Mouse (Mus musculus) forebrain, embryonic 12.5 days (tissue): ENCODE measurements around the gene Rnf126. TPM values are rescaled to one million over a fixed set of nuclear protein-coding genes. Genes with fewer than 3 reads are reported as not detected.

Experiments
- ATAC-seq: fragments of 200-750 bp; cut with Nextera tagmentation; 2 replicates; pipeline ENCODE4 v1.8.0; 2017; ENCODE audit warnings: moderate TSS enrichment; ENCODE audit not compliant: low FRiP score
- H3K27ac ChIP-seq: fragments of 300-500 bp; sonication (generic); 2 replicates; pipeline ENCODE4 v1.5.1; 2016; ENCODE audit warnings: mild to moderate bottlenecking
- H3K27me3 ChIP-seq: fragments of 300-500 bp; sonication (generic); 2 replicates; pipeline ENCODE4 v1.6.1; 2016; ENCODE audit warnings: mild to moderate bottlenecking
- H3K36me3 ChIP-seq: fragments of 300-500 bp; sonication (generic); replicated peaks from 2 replicates; pipeline ENCODE4 v1.6.1; 2016; ENCODE audit warnings: mild to moderate bottlenecking
- H3K4me1 ChIP-seq: fragments of 300-500 bp; sonication (generic); 2 replicates; pipeline ENCODE4 v1.6.1; 2016
- H3K4me2 ChIP-seq: fragments of 300-500 bp; sonication (generic); 2 replicates; pipeline ENCODE4 v1.6.1; 2016; ENCODE audit warnings: mild to moderate bottlenecking, moderate library complexity
- H3K4me3 ChIP-seq: fragments of 300-500 bp; sonication (generic); replicated peaks from 2 replicates; pipeline ENCODE4 v1.5.1; 2016; ENCODE audit warnings: mild to moderate bottlenecking
- H3K9ac ChIP-seq: fragments of 300-500 bp; sonication (generic); 2 replicates; pipeline ENCODE4 v1.6.1; 2016; ENCODE audit warnings: mild to moderate bottlenecking
- H3K9me3 ChIP-seq: fragments of 300-500 bp; sonication (generic); 2 replicates; pipeline ENCODE4 v1.6.1; 2016
- WGBS: fragments of 180-500 bp; shearing (Covaris S2); methylation state at CpG from one replicate; pipeline ENCODE4 v1.1.7; 2016; 5-methylcytosine and 5-hydroxymethylcytosine counted together
- polyA plus RNA-seq: library from polyadenylated mRNA; unstranded; fragments of >200 nt; fragmentation: Nextera tagmentation; extraction: Ambion mirVana; gene quantifications from 2 replicates; pipeline ENCODE4 v1.2.1, GENCODE M21; 2016

Rnf126 gene
- polyA plus RNA-seq, 1 experiment from 2014 or later, result 103 TPM

- peaks cover 71% of the 10 kb centered on the region for H3K27me3 ChIP-seq
- peak; percentile 37 for ATAC-seq
These were observed 49.8 kb downstream of the Rnf126 start for GRCm38 (mm10) chr10:79716988-79717355.

GRCm38 (mm10) chr10:79716254-79716987, 50.3 kb downstream of the Rnf126 start, which contains the start of gene Hcn2:
TSS of gene Hcn2 (plus strand) at chr10:79716634.
- Histone ChIP-seq H3K9me3 (no peaks in the 10 kb centered on the region), H3K4me3 (peak within 1 kb of the TSS; percentile 63), H3K27ac (no peak within 1 kb of the TSS), H3K4me1 (peaks cover 16% of the 10 kb centered on the region), H3K9ac (peak within 1 kb of the TSS; percentile 68), H3K36me3 (peaks cover 12% of the 10 kb centered on the region), H3K27me3 (peaks cover 71% of the 10 kb centered on the region), H3K4me2 (peak within 1 kb of the TSS; percentile 93)
- 2% methylated on average over 37 of the region's 91 CpGs for WGBS
- peak; percentile 73 for ATAC-seq

More at GRCm38 (mm10) chr10:79716988-79717355, 49.8 kb downstream of the Rnf126 start:
- H3K4me2 ChIP-seq, result peak overlapping the region; percentile 93
- peaks cover 6% of the 10 kb centered on the region; the same call in 1 of the 2 replicates for H3K36me3 ChIP-seq
- H3K9me3 ChIP-seq, result no peaks in the 10 kb centered on the region
- H3K4me1 ChIP-seq, result peaks cover 16% of the 10 kb centered on the region
- H3K4me3 ChIP-seq, result peak overlapping the region; percentile 63
- H3K27ac ChIP-seq, result no peak overlapping the region
- 1% methylated on average over 41 of the region's 44 CpGs for WGBS
- peak overlapping the region; percentile 68 for H3K9ac ChIP-seq

GRCm38 (mm10) chr10:79714996-79715395, 51.8 kb downstream of the Rnf126 start:
- Histone ChIP-seq H3K9ac (no peak overlapping the region), H3K9me3 (no peaks in the 10 kb centered on the region), H3K4me1 (peaks cover 16% of the 10 kb centered on the region), H3K27ac (no peak overlapping the region), H3K27me3 (peaks cover 62% of the 10 kb centered on the region), H3K4me3 (no peak overlapping the region), H3K4me2 (no peak overlapping the region), H3K36me3 (peaks cover 26% of the 10 kb centered on the region)
- ATAC-seq, result no peak
- 72% methylated on average over 4 of the region's 4 CpGs for WGBS

GRCm38 (mm10) chr10:79713163-79713562, 53.6 kb downstream of the Rnf126 start:
- no peaks in the 10 kb centered on the region for H3K9me3 ChIP-seq
- ATAC-seq, result no peak
- WGBS, result 33% methylated on average over 1 of the region's 1 CpGs

GRCm38 (mm10) chr10:79712499-79713126, 54.1 kb downstream of the Rnf126 start:
- H3K36me3 ChIP-seq, result peaks cover 42% of the 10 kb centered on the region
- WGBS, result 13% methylated on average over 4 of the region's 6 CpGs

More at GRCm38 (mm10) chr10:79713163-79713562, 53.6 kb downstream of the Rnf126 start:
- Histone ChIP-seq H3K9ac (no peak overlapping the region), H3K27me3 (peaks cover 44% of the 10 kb centered on the region), H3K4me3 (no peak overlapping the region), H3K4me2 (no peak overlapping the region), H3K27ac (no peak overlapping the region; the same call in 1 of the 2 replicates), H3K36me3 (peaks cover 42% of the 10 kb centered on the region), H3K4me1 (peaks cover 16% of the 10 kb centered on the region)

GRCm38 (mm10) chr10:79712029-79712428, 54.7 kb downstream of the Rnf126 start:
- Histone ChIP-seq H3K9me3 (no peaks in the 10 kb centered on the region), H3K27ac (no peak overlapping the region), H3K36me3 (peaks cover 45% of the 10 kb centered on the region), H3K27me3 (peaks cover 33% of the 10 kb centered on the region), H3K4me3 (no peak overlapping the region), H3K4me1 (peaks cover 16% of the 10 kb centered on the region), H3K4me2 (no peak overlapping the region), H3K9ac (no peak overlapping the region)
- 80% methylated on average over 1 of the region's 1 CpGs for WGBS
- ATAC-seq, result no peak

More at GRCm38 (mm10) chr10:79712499-79713126, 54.1 kb downstream of the Rnf126 start:
- Histone ChIP-seq H3K4me2 (no peak overlapping the region), H3K27ac (peak overlapping the region; percentile 42; the same call in 1 of the 2 replicates), H3K4me1 (peaks cover 16% of the 10 kb centered on the region), H3K9me3 (no peaks in the 10 kb centered on the region), H3K9ac (no peak overlapping the region), H3K27me3 (peaks cover 39% of the 10 kb centered on the region), H3K4me3 (no peak overlapping the region)
- no peak for ATAC-seq

GRCm38 (mm10) chr10:79709307-79709706, 57.4 kb downstream of the Rnf126 start:
- Histone ChIP-seq H3K9me3 (no peaks in the 10 kb centered on the region), H3K4me1 (peaks cover 33% of the 10 kb centered on the region), H3K27me3 (peaks cover 5% of the 10 kb centered on the region; the same call in 1 of the 2 replicates), H3K4me2 (no peak overlapping the region), H3K9ac (no peak overlapping the region), H3K4me3 (no peak overlapping the region), H3K36me3 (peaks cover 53% of the 10 kb centered on the region), H3K27ac (no peak overlapping the region)
- no peak for ATAC-seq
- WGBS, result 84% methylated on average over 7 of the region's 7 CpGs

- Histone ChIP-seq H3K4me1 (peaks cover 33% of the 10 kb centered on the region), H3K27me3 (no peaks in the 10 kb centered on the region), H3K4me3 (no peak overlapping the region), H3K9me3 (no peaks in the 10 kb centered on the region), H3K36me3 (peaks cover 53% of the 10 kb centered on the region), H3K27ac (no peak overlapping the region), H3K9ac (no peak overlapping the region), H3K4me2 (no peak overlapping the region)
- 93% methylated on average over 21 of the region's 21 CpGs for WGBS
- ATAC-seq, result no peak
These were observed 58.1 kb downstream of the Rnf126 start for GRCm38 (mm10) chr10:79708668-79709067.

Other genes with a start within 250 kb of the Rnf126 start
- 9.2 and 10.6 TPM in 2 replicates for gene Plpp2, start 233.2 kb downstream of the Rnf126 start, polyA plus RNA-seq
- gene Mier2, start 211.8 kb downstream of the Rnf126 start, polyA plus RNA-seq, result 69.0 and 70.6 TPM in 2 replicates
- gene Theg, start 179.6 kb downstream of the Rnf126 start, polyA plus RNA-seq, result not detected in 2 replicates
- gene C2cd4c, start 152.9 kb downstream of the Rnf126 start, polyA plus RNA-seq, result 0.05 TPM in 1 of 2 replicates, not detected in the other
- gene Shc2, start 129.0 kb downstream of the Rnf126 start, polyA plus RNA-seq, result 11.9 and 12.7 TPM in 2 replicates
- not detected in 2 replicates for gene Odf3l2, start 121.2 kb downstream of the Rnf126 start, polyA plus RNA-seq
- 0.99 and 1.0 TPM in 2 replicates for gene Madcam1, start 102.4 kb downstream of the Rnf126 start, polyA plus RNA-seq
- 61.0 and 62.5 TPM in 2 replicates for gene Tpgs1, start 97.6 kb downstream of the Rnf126 start, polyA plus RNA-seq
- gene Cdc34, start 84.8 kb downstream of the Rnf126 start, polyA plus RNA-seq, result 129 and 141 TPM in 2 replicates
- gene Gzmm, start 77.9 kb downstream of the Rnf126 start, polyA plus RNA-seq, result 1.1 and 1.6 TPM in 2 replicates
- gene Bsg, start 62.5 kb downstream of the Rnf126 start, polyA plus RNA-seq, result 474 and 500 TPM in 2 replicates
- gene Hcn2, start 50.3 kb downstream of the Rnf126 start, polyA plus RNA-seq, result 0.11 and 0.18 TPM in 2 replicates
- 43.7 and 47.6 TPM in 2 replicates for gene Polrmt, start 20.4 kb downstream of the Rnf126 start, polyA plus RNA-seq
- 0.47 and 0.68 TPM in 2 replicates for gene Fgf22, start 11.9 kb downstream of the Rnf126 start, polyA plus RNA-seq
- 0.55 and 1.0 TPM in 2 replicates for gene Fstl3, start 10.3 kb upstream of the Rnf126 start, polyA plus RNA-seq
- gene Prss57, start 24.0 kb upstream of the Rnf126 start, polyA plus RNA-seq, result 0.09 TPM in 1 of 2 replicates, not detected in the other
- 184 and 194 TPM in 2 replicates for gene Palm, start 26.6 kb upstream of the Rnf126 start, polyA plus RNA-seq
- 0.81 and 1.1 TPM in 2 replicates for gene Misp, start 54.0 kb upstream of the Rnf126 start, polyA plus RNA-seq
- gene Ptbp1, start 87.5 kb upstream of the Rnf126 start, polyA plus RNA-seq, result 223 TPM in 2 replicates
- 14.8 and 16.2 TPM in 2 replicates for gene Prtn3, start 107.5 kb upstream of the Rnf126 start, polyA plus RNA-seq
- 223 and 250 TPM in 2 replicates for gene Plppr3, start 107.7 kb upstream of the Rnf126 start, polyA plus RNA-seq
- gene Elane, start 119.3 kb upstream of the Rnf126 start, polyA plus RNA-seq, result not detected in 2 replicates
- not detected in 2 replicates for gene Cfd, start 123.9 kb upstream of the Rnf126 start, polyA plus RNA-seq
- gene Med16, start 142.0 kb upstream of the Rnf126 start, polyA plus RNA-seq, result 59.9 and 62.3 TPM in 2 replicates
- gene Gm26602, start 143.9 kb upstream of the Rnf126 start, polyA plus RNA-seq, result 35.1 and 53.2 TPM in 2 replicates
- gene Kiss1r, start 150.0 kb upstream of the Rnf126 start, polyA plus RNA-seq, result 0.96 and 1.1 TPM in 2 replicates
- 162 and 173 TPM in 2 replicates for gene R3hdm4, start 154.3 kb upstream of the Rnf126 start, polyA plus RNA-seq
- gene Arid3a, start 160.1 kb upstream of the Rnf126 start, polyA plus RNA-seq, result 4.5 and 4.7 TPM in 2 replicates
- 94.4 and 96.0 TPM in 2 replicates for gene Wdr18, start 193.2 kb upstream of the Rnf126 start, polyA plus RNA-seq
- 0.46 TPM in 2 replicates for gene Grin3b, start 203.8 kb upstream of the Rnf126 start, polyA plus RNA-seq
- gene Tmem259, start 217.4 kb upstream of the Rnf126 start, polyA plus RNA-seq, result 14.7 and 19.2 TPM in 2 replicates
- 85.5 and 115 TPM in 2 replicates for gene Cnn2, start 221.6 kb upstream of the Rnf126 start, polyA plus RNA-seq
- gene Abca7, start 229.5 kb upstream of the Rnf126 start, polyA plus RNA-seq, result 5.8 and 5.9 TPM in 2 replicates
- 3.4 and 3.6 TPM in 2 replicates for gene Arhgap45, start 249.7 kb upstream of the Rnf126 start, polyA plus RNA-seq